Mouse (Mus musculus) left cerebral cortex, adult 2 months (tissue): ENCODE measurements around the gene Nodal. TPM values are rescaled to one million over a fixed set of nuclear protein-coding genes. Genes with fewer than 3 reads are reported as not detected.

Source experiments
- DNase-seq, 2 experiments: peaks; one replicate each; pipeline ENCODE4 v3.0.0; 2021 to 2022; ENCODE audit warnings: low spot score in 2 of 2, mixed read lengths in 1 of 2; ENCODE audit errors: extremely low spot score in 1 of 2
- H3K27ac ChIP-seq: fragments of 200-600 bp; 2 replicates; pipeline ENCODE4 v1.8.1; 2022
- H3K4me3 ChIP-seq: fragments of 200-600 bp; 2 replicates; pipeline ENCODE4 v1.8.1; 2022
- CTCF ChIP-seq: fragments of 200-600 bp; IDR thresholded peaks from 2 replicates; pipeline ENCODE4 v1.8.1; 2022; ENCODE audit warnings: antibody characterized with exemption, mild to moderate bottlenecking, moderate library complexity
- intact Hi-C: fragments of 180-260 bp; cut with DNase I; formaldehyde crosslinking; loops from one replicate; pipeline ENCODE4 v1.15.1; 2025
- total RNA-seq, 2 experiments: library from RNA; stranded (reverse); gene quantifications; 2 replicates each; pipeline ENCODE4 v1.2.3; 2021

The Nodal gene
- total RNA-seq, 2 experiments from 2014 or later: not detected

GRCm38 (mm10) chr10:61419146-61419545, 1.4 kb downstream of the Nodal start:
- no peak for DNase-seq
- Histone ChIP-seq H3K4me3 (no peak overlapping the region), H3K27ac (no peak overlapping the region)
- intact Hi-C loops: no loop called here
- no peak for TF ChIP-seq CTCF

- Histone ChIP-seq H3K4me3 (no peak overlapping the region), H3K27ac (no peak overlapping the region)
- DNase-seq: no peak
- no peak for TF ChIP-seq CTCF
- intact Hi-C loops: no loop called here
These were observed 2.2 kb downstream of the Nodal start for GRCm38 (mm10) chr10:61420011-61420410.

GRCm38 (mm10) chr10:61422861-61423260, 5.1 kb downstream of the Nodal start:
- TF ChIP-seq CTCF: no peak
- intact Hi-C loops: no loop called here
- Histone ChIP-seq H3K27ac (no peak overlapping the region), H3K4me3 (no peak overlapping the region)
- DNase-seq: no peak

GRCm38 (mm10) chr10:61423289-61423688, 5.5 kb downstream of the Nodal start:
- DNase-seq: no peak
- Histone ChIP-seq H3K4me3 (no peak overlapping the region), H3K27ac (no peak overlapping the region)
- peak; percentile 50 for TF ChIP-seq CTCF
- intact Hi-C loops: no loop called here

- DNase-seq: no peak
- H3K27ac ChIP-seq: no peak overlapping the region
- TF ChIP-seq CTCF: no peak
- intact Hi-C loops: no loop called here
- H3K4me3 ChIP-seq: no peak overlapping the region
These were observed 6.7 kb downstream of the Nodal start for GRCm38 (mm10) chr10:61424500-61424899.

GRCm38 (mm10) chr10:61425047-61425446, 7.3 kb downstream of the Nodal start:
- intact Hi-C loops: no loop called here
- no peak for TF ChIP-seq CTCF
- no peak overlapping the region for H3K4me3 ChIP-seq
- DNase-seq: no peak
- no peak overlapping the region for H3K27ac ChIP-seq

GRCm38 (mm10) chr10:61426251-61426757, 8.5 kb downstream of the Nodal start:
- no peak overlapping the region for H3K4me3 ChIP-seq
- no peak for TF ChIP-seq CTCF
- H3K27ac ChIP-seq: no peak overlapping the region
- DNase-seq: no peak
- intact Hi-C loops: no loop called here

GRCm38 (mm10) chr10:61427951-61428350, 10.2 kb downstream of the Nodal start:
- H3K27ac ChIP-seq: no peak overlapping the region
- H3K4me3 ChIP-seq: no peak overlapping the region
- DNase-seq: no peak
- no peak for TF ChIP-seq CTCF
- intact Hi-C loops: no loop called here

- H3K4me3 ChIP-seq: no peak overlapping the region
- TF ChIP-seq CTCF: no peak
- intact Hi-C loops: no loop called here
- no peak overlapping the region for H3K27ac ChIP-seq
- no peak for DNase-seq
These were observed 10.6 kb downstream of the Nodal start for GRCm38 (mm10) chr10:61428416-61428815.

GRCm38 (mm10) chr10:61429043-61429442, 11.3 kb downstream of the Nodal start:
- no peak overlapping the region for H3K4me3 ChIP-seq
- H3K27ac ChIP-seq: no peak overlapping the region
- intact Hi-C loops: no loop called here
- no peak for DNase-seq
- no peak for TF ChIP-seq CTCF

GRCm38 (mm10) chr10:61431375-61431774, 13.6 kb downstream of the Nodal start:
- intact Hi-C loops: no loop called here
- peak; percentile 45 to 72 for DNase-seq
- TF ChIP-seq CTCF: no peak
- peak overlapping the region; percentile 32; the same call in 1 of the 2 replicates for H3K27ac ChIP-seq
- no peak overlapping the region for H3K4me3 ChIP-seq

- no peak for TF ChIP-seq CTCF
- intact Hi-C loops: no loop called here
- Histone ChIP-seq H3K27ac (no peak overlapping the region), H3K4me3 (no peak overlapping the region)
- no peak for DNase-seq
These were observed 22.5 kb downstream of the Nodal start for GRCm38 (mm10) chr10:61440202-61440800.

GRCm38 (mm10) chr10:61443456-61443855, 25.7 kb downstream of the Nodal start:
- TF ChIP-seq CTCF: no peak
- no peak overlapping the region for H3K27ac ChIP-seq
- DNase-seq: no peak
- H3K4me3 ChIP-seq: no peak overlapping the region
- intact Hi-C loops: no loop called here
